Mouse (Mus musculus): ENCODE measurements around the gene Olfr63. TPM values are rescaled to one million over a fixed set of nuclear protein-coding genes. Genes with fewer than 3 reads are reported as not detected.
A peak's percentile ranks its signal among the peaks of the same experiment; 100 is the strongest.
"Not testable (repeated sequence)": the region's sequence is repeated elsewhere in the genome, so short reads cannot be mapped to it uniquely, and the experiment has no call there.

The Olfr63 gene
- total RNA-seq (2014; rRNA removed; ENCODE audit: low replicate concordance): not detected in 2 replicates
- not detected in 2 replicates for polyA plus RNA-seq (2015; fragmentation: Nextera tagmentation; extraction: Ambion mirVana)

- Histone ChIP-seq H3K9ac (replicated peaks; ENCODE audit: low read depth, low read length) (no peak within 1 kb of the TSS), H3K4me1 (ENCODE audit: control insufficient read depth, insufficient read depth) (no peaks in the 10 kb centered on the region), H3K9me3 (replicated peaks; ENCODE audit: control insufficient read depth, low read length) (no peaks in the 10 kb centered on the region), H3K4me2 (ENCODE audit: low read depth, low read length) (no peak within 1 kb of the TSS), H3K4me3 (ENCODE audit: low read depth, low read length) (no peak within 1 kb of the TSS), H3K27ac (ENCODE audit: low read depth) (no peak within 1 kb of the TSS), H3K36me3 (replicated peaks; ENCODE audit: control insufficient read depth, insufficient read depth, low read length) (no peaks in the 10 kb centered on the region), H3K27me3 (ENCODE audit: control insufficient read depth, insufficient read depth, low read length) (no peaks in the 10 kb centered on the region)
- ATAC-seq (ENCODE audit: insufficient read depth, low read depth) (no peak), DNase-seq (ENCODE audit: low spot score) (no peak)
- 59% methylated on average over 1 of the region's 1 CpGs for WGBS
- TF ChIP-seq EP300 (IDR thresholded peaks at IDR 0.05; ENCODE audit: low read depth) (no peak), CTCF (IDR thresholded peaks at IDR 0.05; ENCODE audit: low read depth) (no peak)
Measured at GRCm38 (mm10) chr17:33264376-33264775, at the start of gene Olfr63. Gene Olfr63 (plus strand): TSS chr17:33264676.

GRCm38 (mm10) chr17:33221590-33221989 lies 42.9 kb upstream of the Olfr63 start, which contains the start of gene Olfr1564:
Gene Olfr1564 (minus strand): TSS chr17:33221690.
- ATAC-seq (ENCODE audit: insufficient read depth, low read depth): no peak
- WGBS: 59% methylated on average over 2 of the region's 2 CpGs
- Histone ChIP-seq H3K9me3 (replicated peaks; ENCODE audit: control insufficient read depth, low read length) (peaks cover 7% of the 10 kb centered on the region; the same call in 1 of the 2 replicates), H3K4me1 (ENCODE audit: control insufficient read depth, insufficient read depth) (no peaks in the 10 kb centered on the region), H3K4me3 (ENCODE audit: low read depth, low read length) (no peak within 1 kb of the TSS), H3K36me3 (replicated peaks; ENCODE audit: control insufficient read depth, insufficient read depth, low read length) (no peaks in the 10 kb centered on the region), H3K9ac (replicated peaks; ENCODE audit: low read depth, low read length) (no peak within 1 kb of the TSS), H3K27ac (ENCODE audit: low read depth) (no peak within 1 kb of the TSS), H3K27me3 (ENCODE audit: control insufficient read depth, insufficient read depth, low read length) (no peaks in the 10 kb centered on the region), H3K4me2 (ENCODE audit: low read depth, low read length) (no peak within 1 kb of the TSS)
- TF ChIP-seq EP300 (IDR thresholded peaks at IDR 0.05; ENCODE audit: low read depth): no peak
- TF ChIP-seq CTCF (IDR thresholded peaks at IDR 0.05; ENCODE audit: low read depth): no peak
- DNase-seq (ENCODE audit: low spot score): no peak

- ATAC-seq (ENCODE audit: insufficient read depth, low read depth); H3K4me3 ChIP-seq (ENCODE audit: low read depth, low read length): not testable (repeated sequence)
Measured at GRCm38 (mm10) chr17:33236646-33237045, 27.8 kb upstream of the Olfr63 start.

GRCm38 (mm10) chr17:33254530-33255318 lies 9.8 kb upstream of the Olfr63 start, which contains the start of gene Zfp955a:
Gene Zfp955a (minus strand): TSS chr17:33255145.
- DNase-seq (ENCODE audit: low spot score); H3K9me3 ChIP-seq (replicated peaks; ENCODE audit: control insufficient read depth, low read length); H3K4me3 ChIP-seq (ENCODE audit: low read depth, low read length); H3K36me3 ChIP-seq (replicated peaks; ENCODE audit: control insufficient read depth, insufficient read depth, low read length); H3K4me2 ChIP-seq (ENCODE audit: low read depth, low read length); H3K27ac ChIP-seq (ENCODE audit: low read depth); H3K4me1 ChIP-seq (ENCODE audit: control insufficient read depth, insufficient read depth); H3K27me3 ChIP-seq (ENCODE audit: control insufficient read depth, insufficient read depth, low read length); H3K9ac ChIP-seq (replicated peaks; ENCODE audit: low read depth, low read length): not testable (repeated sequence)
- peak; percentile 100 for ATAC-seq (ENCODE audit: insufficient read depth, low read depth)
- 26% methylated on average over 1 of the region's 34 CpGs for WGBS

More at GRCm38 (mm10) chr17:33236646-33237045, 27.8 kb upstream of the Olfr63 start:
- not testable (repeated sequence) for H3K9me3 ChIP-seq (replicated peaks; ENCODE audit: control insufficient read depth, low read length); DNase-seq (ENCODE audit: low spot score); H3K27ac ChIP-seq (ENCODE audit: low read depth); H3K4me1 ChIP-seq (ENCODE audit: control insufficient read depth, insufficient read depth); H3K9ac ChIP-seq (replicated peaks; ENCODE audit: low read depth, low read length); H3K27me3 ChIP-seq (ENCODE audit: control insufficient read depth, insufficient read depth, low read length); H3K4me2 ChIP-seq (ENCODE audit: low read depth, low read length)
- peaks cover 14% of the 10 kb centered on the region for H3K36me3 ChIP-seq (replicated peaks; ENCODE audit: control insufficient read depth, insufficient read depth, low read length)
- WGBS: 84% methylated on average over 1 of the region's 1 CpGs

- not testable (repeated sequence) for H3K4me3 ChIP-seq (ENCODE audit: low read depth, low read length); H3K4me1 ChIP-seq (ENCODE audit: control insufficient read depth, insufficient read depth); H3K9me3 ChIP-seq (replicated peaks; ENCODE audit: control insufficient read depth, low read length); H3K27me3 ChIP-seq (ENCODE audit: control insufficient read depth, insufficient read depth, low read length); H3K27ac ChIP-seq (ENCODE audit: low read depth); H3K36me3 ChIP-seq (replicated peaks; ENCODE audit: control insufficient read depth, insufficient read depth, low read length); DNase-seq (ENCODE audit: low spot score); H3K4me2 ChIP-seq (ENCODE audit: low read depth, low read length); ATAC-seq (ENCODE audit: insufficient read depth, low read depth); H3K9ac ChIP-seq (replicated peaks; ENCODE audit: low read depth, low read length)
- no CpG with 5 or more reads among the region's 2 CpGs for WGBS
Measured at GRCm38 (mm10) chr17:33255319-33255657, 9.2 kb upstream of the Olfr63 start.

GRCm38 (mm10) chr17:33268907-33269306 lies 4.4 kb downstream of the Olfr63 start:
- no peak overlapping the region for H3K4me2 ChIP-seq (ENCODE audit: low read depth, low read length)
- 77% methylated on average over 9 of the region's 9 CpGs for WGBS
- H3K36me3 ChIP-seq (replicated peaks; ENCODE audit: control insufficient read depth, insufficient read depth, low read length): no peaks in the 10 kb centered on the region
- H3K4me3 ChIP-seq (ENCODE audit: low read depth, low read length): no peak overlapping the region
- no peak overlapping the region for H3K9ac ChIP-seq (replicated peaks; ENCODE audit: low read depth, low read length)
- DNase-seq (ENCODE audit: low spot score) (no peak), ATAC-seq (ENCODE audit: insufficient read depth, low read depth) (no peak)
- no peaks in the 10 kb centered on the region for H3K27me3 ChIP-seq (ENCODE audit: control insufficient read depth, insufficient read depth, low read length)
- TF ChIP-seq EP300 (IDR thresholded peaks at IDR 0.05; ENCODE audit: low read depth): no peak
- no peak for TF ChIP-seq CTCF (IDR thresholded peaks at IDR 0.05; ENCODE audit: low read depth)
- H3K4me1 ChIP-seq (ENCODE audit: control insufficient read depth, insufficient read depth): no peaks in the 10 kb centered on the region
- no peaks in the 10 kb centered on the region for H3K9me3 ChIP-seq (replicated peaks; ENCODE audit: control insufficient read depth, low read length)
- H3K27ac ChIP-seq (ENCODE audit: low read depth): no peak overlapping the region

GRCm38 (mm10) chr17:33289039-33289875 lies 24.8 kb downstream of the Olfr63 start, which contains the start of gene Zfp955b:
Gene Zfp955b (plus strand): TSS chr17:33289544.
- not testable (repeated sequence) for H3K4me1 ChIP-seq (ENCODE audit: control insufficient read depth, insufficient read depth); H3K4me3 ChIP-seq (ENCODE audit: low read depth, low read length); H3K9me3 ChIP-seq (replicated peaks; ENCODE audit: control insufficient read depth, low read length); H3K4me2 ChIP-seq (ENCODE audit: low read depth, low read length); H3K27ac ChIP-seq (ENCODE audit: low read depth); H3K9ac ChIP-seq (replicated peaks; ENCODE audit: low read depth, low read length); H3K36me3 ChIP-seq (replicated peaks; ENCODE audit: control insufficient read depth, insufficient read depth, low read length); DNase-seq (ENCODE audit: low spot score); H3K27me3 ChIP-seq (ENCODE audit: control insufficient read depth, insufficient read depth, low read length)
- no CpG with 5 or more reads among the region's 25 CpGs for WGBS
- peak; percentile 99 for ATAC-seq (ENCODE audit: insufficient read depth, low read depth)

GRCm38 (mm10) chr17:33289876-33290149 lies 25.3 kb downstream of the Olfr63 start:
- ATAC-seq (ENCODE audit: insufficient read depth, low read depth); H3K4me1 ChIP-seq (ENCODE audit: control insufficient read depth, insufficient read depth); H3K9ac ChIP-seq (replicated peaks; ENCODE audit: low read depth, low read length); H3K4me3 ChIP-seq (ENCODE audit: low read depth, low read length); H3K36me3 ChIP-seq (replicated peaks; ENCODE audit: control insufficient read depth, insufficient read depth, low read length); H3K27ac ChIP-seq (ENCODE audit: low read depth); H3K27me3 ChIP-seq (ENCODE audit: control insufficient read depth, insufficient read depth, low read length); DNase-seq (ENCODE audit: low spot score); H3K4me2 ChIP-seq (ENCODE audit: low read depth, low read length); H3K9me3 ChIP-seq (replicated peaks; ENCODE audit: control insufficient read depth, low read length): not testable (repeated sequence)
- no CpG with 5 or more reads among the region's 9 CpGs for WGBS
